Mouse (Mus musculus): Measurements from ENCODE around the gene Eif2a. TPM values are rescaled to one million over a fixed set of nuclear protein-coding genes. Genes with fewer than 3 reads are reported as not detected.

The Eif2a gene
- total RNA-seq, 1 experiment = 88.9 TPM

GRCm38 (mm10) chr3:58512740-58513139 lies 12.9 kb upstream of the Eif2a start:
- Histone ChIP-seq H3K4me3 (ENCODE audit: insufficient read depth in 1 of 2, low read depth in 1 of 2, low read length in 2 of 2, poor library complexity in 1 of 2, severe bottlenecking in 1 of 2) (no peak overlapping the region), H3K9me3 (ENCODE audit: control insufficient read depth, insufficient read depth, low read depth, low read length) (no peaks in the 10 kb centered on the region), H3K9ac (ENCODE audit: insufficient read depth, low read depth, low read length, poor library complexity, severe bottlenecking) (no peak overlapping the region), H3K27ac (ENCODE audit: insufficient read depth, low read depth, low read length, poor library complexity, severe bottlenecking) (no peak overlapping the region), H3K4me1 (ENCODE audit: control insufficient read depth in 2 of 2, insufficient read depth in 2 of 2, low read length in 2 of 2, poor library complexity in 1 of 2) (peaks cover 2 to 3% of the 10 kb centered on the region in 2 experiments; a peak in 2 of 4 replicates), H3K36me3 (ENCODE audit: control insufficient read depth, insufficient read depth, low read length, poor library complexity, severe bottlenecking) (no peaks in the 10 kb centered on the region)
- in situ Hi-C loops (cut with MboI; ENCODE audit: low sequenced_read_pairs in 2 of 2, unreplicated experiment in 2 of 2) = no loop called here
- no peak for DNase-seq (ENCODE audit: low read depth, low spot score)
- TF ChIP-seq ZC3H11A (IDR thresholded peaks at IDR 0.05; ENCODE audit: borderline replicate concordance, low read depth, low read length) (no peak), ZNF384 (IDR thresholded peaks at IDR 0.05; ENCODE audit: low read depth, low read length) (no peak), HCFC1 (IDR thresholded peaks at IDR 0.05; ENCODE audit: borderline replicate concordance, insufficient read depth, low read length) (no peak), CHD2 (IDR thresholded peaks at IDR 0.05; ENCODE audit: low read depth, low read length) (no peak), MAFK (IDR thresholded peaks at IDR 0.05; ENCODE audit: insufficient read depth, low read depth, low read length) (no peak)

DNA sequence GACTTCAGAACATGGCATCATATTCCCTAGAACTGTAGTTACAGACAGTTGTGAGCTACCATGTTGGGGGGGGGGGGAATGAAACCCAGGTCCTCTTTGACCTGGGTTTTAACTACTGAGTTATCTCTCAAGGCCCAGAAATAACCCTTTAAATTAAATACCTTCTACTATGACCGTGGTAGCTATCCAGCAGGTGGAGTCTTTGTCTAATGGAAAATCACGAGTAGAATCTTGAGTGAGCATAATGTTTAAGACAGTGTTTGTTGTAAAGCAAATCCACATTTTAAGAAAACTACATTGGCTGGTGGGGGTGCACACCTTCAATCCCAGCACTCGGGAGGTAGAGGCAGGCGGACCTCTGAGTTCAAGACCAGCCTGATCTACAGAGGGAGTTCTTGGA lies 12.1 kb upstream of the Eif2a start:
- in situ Hi-C loops (cut with MboI; ENCODE audit: low sequenced_read_pairs in 2 of 2, unreplicated experiment in 2 of 2) = no loop called here
- no peak overlapping the region for H3K27ac ChIP-seq (ENCODE audit: insufficient read depth, low read depth, low read length, poor library complexity, severe bottlenecking)
- H3K36me3 ChIP-seq (ENCODE audit: control insufficient read depth, insufficient read depth, low read length, poor library complexity, severe bottlenecking) = no peaks in the 10 kb centered on the region
- H3K9me3 ChIP-seq (ENCODE audit: control insufficient read depth, insufficient read depth, low read depth, low read length) = no peaks in the 10 kb centered on the region
- DNase-seq (ENCODE audit: low read depth, low spot score) = no peak
- H3K4me3 ChIP-seq (ENCODE audit: insufficient read depth in 1 of 2, low read depth in 1 of 2, low read length in 2 of 2, poor library complexity in 1 of 2, severe bottlenecking in 1 of 2) = no peak overlapping the region
- no peak for TF ChIP-seq MAFK (IDR thresholded peaks at IDR 0.05; ENCODE audit: insufficient read depth, low read depth, low read length)
- no peak for TF ChIP-seq HCFC1 (IDR thresholded peaks at IDR 0.05; ENCODE audit: borderline replicate concordance, insufficient read depth, low read length)
- H3K9ac ChIP-seq (ENCODE audit: insufficient read depth, low read depth, low read length, poor library complexity, severe bottlenecking) = no peak overlapping the region
- peaks cover 0 to 3% of the 10 kb centered on the region in 2 experiments; a peak in 2 of 4 replicates for H3K4me1 ChIP-seq (ENCODE audit: control insufficient read depth in 2 of 2, insufficient read depth in 2 of 2, low read length in 2 of 2, poor library complexity in 1 of 2)

DNA sequence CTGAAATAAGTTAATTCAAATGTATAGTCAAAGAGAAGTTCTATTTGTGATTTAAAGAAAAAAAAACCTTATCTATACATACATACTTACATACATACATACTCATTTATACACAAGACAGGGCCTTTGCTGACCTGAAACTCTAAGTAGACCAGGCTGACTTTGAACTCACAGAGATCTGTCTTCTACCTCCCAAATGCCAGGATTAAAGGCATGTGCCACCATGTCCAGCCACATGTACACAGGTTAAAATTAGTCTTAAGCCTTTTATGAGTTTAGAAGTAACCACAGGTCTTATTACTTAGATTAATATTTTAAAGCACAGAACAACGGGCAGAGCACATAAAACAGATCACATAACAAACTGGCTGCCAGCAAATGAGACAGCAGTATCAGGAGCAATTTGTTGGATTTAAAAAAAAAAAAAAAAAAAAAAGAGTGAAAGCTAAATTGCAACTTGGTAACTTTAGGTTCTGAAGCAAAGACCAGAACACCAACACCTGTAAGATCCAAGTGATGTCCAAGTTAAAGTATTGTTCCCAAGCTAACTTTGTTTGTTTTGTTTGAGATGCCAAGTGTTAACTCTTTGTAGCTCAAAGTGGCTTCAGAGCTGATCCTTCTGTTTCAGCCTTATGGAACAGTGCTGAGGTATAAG lies 9.5 kb upstream of the Eif2a start:
- no peaks in the 10 kb centered on the region for H3K9me3 ChIP-seq (ENCODE audit: control insufficient read depth, insufficient read depth, low read depth, low read length)
- in situ Hi-C loops (cut with MboI; ENCODE audit: low sequenced_read_pairs in 2 of 2, unreplicated experiment in 2 of 2) = no loop called here
- H3K36me3 ChIP-seq (ENCODE audit: control insufficient read depth, insufficient read depth, low read length, poor library complexity, severe bottlenecking) = no peaks in the 10 kb centered on the region
- DNase-seq (ENCODE audit: low read depth, low spot score) = no peak
- no peak for TF ChIP-seq MAFK (IDR thresholded peaks at IDR 0.05; ENCODE audit: insufficient read depth, low read depth, low read length)
- TF ChIP-seq ZC3H11A (IDR thresholded peaks at IDR 0.05; ENCODE audit: borderline replicate concordance, low read depth, low read length) = no peak
- TF ChIP-seq CHD2 (IDR thresholded peaks at IDR 0.05; ENCODE audit: low read depth, low read length) = no peak
- TF ChIP-seq ZNF384 (IDR thresholded peaks at IDR 0.05; ENCODE audit: low read depth, low read length) = no peak
- no peak for TF ChIP-seq HCFC1 (IDR thresholded peaks at IDR 0.05; ENCODE audit: borderline replicate concordance, insufficient read depth, low read length)
- H3K4me1 ChIP-seq (ENCODE audit: control insufficient read depth in 2 of 2, insufficient read depth in 2 of 2, low read length in 2 of 2, poor library complexity in 1 of 2) = peaks cover 0 to 3% of the 10 kb centered on the region in 2 experiments; a peak in 2 of 4 replicates
- H3K9ac ChIP-seq (ENCODE audit: insufficient read depth, low read depth, low read length, poor library complexity, severe bottlenecking) = no peak overlapping the region
- H3K27ac ChIP-seq (ENCODE audit: insufficient read depth, low read depth, low read length, poor library complexity, severe bottlenecking) = no peak overlapping the region
- no peak overlapping the region for H3K4me3 ChIP-seq (ENCODE audit: insufficient read depth in 1 of 2, low read depth in 1 of 2, low read length in 2 of 2, poor library complexity in 1 of 2, severe bottlenecking in 1 of 2)

DNA sequence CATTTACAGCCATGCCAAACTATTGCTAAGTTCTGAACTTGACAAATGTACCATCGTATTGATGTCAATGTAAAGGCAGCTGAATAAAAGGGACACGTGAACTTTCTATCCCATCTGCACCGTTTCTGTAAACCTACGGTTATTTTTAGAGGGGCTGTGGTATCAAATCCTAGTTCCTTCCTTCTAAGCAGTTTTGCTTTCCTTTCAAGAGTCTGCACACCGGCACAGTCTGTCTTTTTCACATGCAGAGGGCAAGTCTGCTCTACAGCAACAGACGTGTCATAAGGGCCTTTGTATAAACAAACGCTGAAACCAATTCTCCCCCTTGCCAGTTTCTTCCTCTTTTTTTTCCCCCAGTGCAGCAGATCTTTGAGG lies 9.0 kb upstream of the Eif2a start:
- in situ Hi-C loops (cut with MboI; ENCODE audit: low sequenced_read_pairs in 2 of 2, unreplicated experiment in 2 of 2) = no loop called here
- TF ChIP-seq ZNF384 (IDR thresholded peaks at IDR 0.05; ENCODE audit: low read depth, low read length) (no peak), MAFK (IDR thresholded peaks at IDR 0.05; ENCODE audit: insufficient read depth, low read depth, low read length) (no peak), ZC3H11A (IDR thresholded peaks at IDR 0.05; ENCODE audit: borderline replicate concordance, low read depth, low read length) (no peak), CHD2 (IDR thresholded peaks at IDR 0.05; ENCODE audit: low read depth, low read length) (no peak), HCFC1 (IDR thresholded peaks at IDR 0.05; ENCODE audit: borderline replicate concordance, insufficient read depth, low read length) (no peak)

DNA sequence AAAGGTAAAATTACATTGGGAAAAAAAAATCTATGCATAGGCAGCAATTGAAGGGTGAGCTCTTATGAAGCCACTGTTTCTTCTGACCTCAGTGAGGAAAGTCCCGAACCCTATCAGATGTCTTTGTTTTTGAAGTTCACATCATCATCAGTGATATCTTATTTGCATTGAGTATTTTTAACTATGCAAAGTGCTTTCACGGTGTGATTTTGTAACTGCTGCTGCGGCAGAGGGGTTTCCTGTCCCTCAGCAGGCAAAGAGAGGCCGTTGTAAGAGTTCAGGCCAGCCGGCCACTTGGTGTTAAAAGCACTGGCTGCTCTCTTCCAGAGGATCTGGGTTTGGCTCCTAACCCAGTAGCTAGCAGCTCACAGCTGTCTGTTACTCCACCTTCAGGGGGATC lies 8.4 kb upstream of the Eif2a start:
- Histone ChIP-seq H3K4me3 (ENCODE audit: insufficient read depth in 1 of 2, low read depth in 1 of 2, low read length in 2 of 2, poor library complexity in 1 of 2, severe bottlenecking in 1 of 2) (no peak overlapping the region), H3K36me3 (ENCODE audit: control insufficient read depth, insufficient read depth, low read length, poor library complexity, severe bottlenecking) (peaks cover 4% of the 10 kb centered on the region), H3K9ac (ENCODE audit: insufficient read depth, low read depth, low read length, poor library complexity, severe bottlenecking) (no peak overlapping the region), H3K9me3 (ENCODE audit: control insufficient read depth, insufficient read depth, low read depth, low read length) (no peaks in the 10 kb centered on the region), H3K4me1 (ENCODE audit: control insufficient read depth in 2 of 2, insufficient read depth in 2 of 2, low read length in 2 of 2, poor library complexity in 1 of 2) (no peaks in the 10 kb centered on the region; a peak in 1 of 4 replicates), H3K27ac (ENCODE audit: insufficient read depth, low read depth, low read length, poor library complexity, severe bottlenecking) (no peak overlapping the region)
- TF ChIP-seq CHD2 (IDR thresholded peaks at IDR 0.05; ENCODE audit: low read depth, low read length) = no peak
- no peak for TF ChIP-seq HCFC1 (IDR thresholded peaks at IDR 0.05; ENCODE audit: borderline replicate concordance, insufficient read depth, low read length)
- TF ChIP-seq ZC3H11A (IDR thresholded peaks at IDR 0.05; ENCODE audit: borderline replicate concordance, low read depth, low read length) = no peak
- no peak for TF ChIP-seq ZNF384 (IDR thresholded peaks at IDR 0.05; ENCODE audit: low read depth, low read length)
- no peak for TF ChIP-seq MAFK (IDR thresholded peaks at IDR 0.05; ENCODE audit: insufficient read depth, low read depth, low read length)
- DNase-seq (ENCODE audit: low read depth, low spot score) = no peak
- in situ Hi-C loops (cut with MboI; ENCODE audit: low sequenced_read_pairs in 2 of 2, unreplicated experiment in 2 of 2) = no loop called here

More for the DNA sequence above, 9.0 kb upstream of the Eif2a start:
- H3K4me3 ChIP-seq (ENCODE audit: insufficient read depth in 1 of 2, low read depth in 1 of 2, low read length in 2 of 2, poor library complexity in 1 of 2, severe bottlenecking in 1 of 2) = no peak overlapping the region
- H3K9me3 ChIP-seq (ENCODE audit: control insufficient read depth, insufficient read depth, low read depth, low read length) = no peaks in the 10 kb centered on the region
- no peak overlapping the region for H3K9ac ChIP-seq (ENCODE audit: insufficient read depth, low read depth, low read length, poor library complexity, severe bottlenecking)
- H3K36me3 ChIP-seq (ENCODE audit: control insufficient read depth, insufficient read depth, low read length, poor library complexity, severe bottlenecking) = peaks cover 3% of the 10 kb centered on the region
- H3K27ac ChIP-seq (ENCODE audit: insufficient read depth, low read depth, low read length, poor library complexity, severe bottlenecking) = no peak overlapping the region
- no peak for DNase-seq (ENCODE audit: low read depth, low spot score)
- no peaks in the 10 kb centered on the region; a peak in 1 of 4 replicates for H3K4me1 ChIP-seq (ENCODE audit: control insufficient read depth in 2 of 2, insufficient read depth in 2 of 2, low read length in 2 of 2, poor library complexity in 1 of 2)
